Comparison of ENCODE assay signal across 17 mouse cellular contexts in genomic region chr5:110723543-110723942, GRCm38 (mm10).
"Had no signal": no experiment of that assay in that cellular context is flagged by ENCODE, and none has a peak within 500 bp of the region (broad histone marks: within the 10 kb centered on the region; RNA-seq: fewer than 3 reads in every experiment).

No protein-coding gene starts in this region.

- H3K9me3 ChIP-seq: liver, embryonic 13.5 days; liver, embryonic 15.5 days; megakaryocyte, embryonic 14.5 days; midbrain, embryonic 13.5 days; midbrain, embryonic 15.5 days; neural tube, embryonic 12.5 days; stomach, embryonic 15.5 days had no signal

- H3K27ac ChIP-seq: liver, embryonic 13.5 days; liver, embryonic 15.5 days; macrophage; midbrain, embryonic 13.5 days; midbrain, embryonic 15.5 days; neural tube, embryonic 12.5 days; stomach, embryonic 15.5 days; stomach, postnatal 0 days had no signal

- H3K27me3 ChIP-seq: liver, embryonic 13.5 days; liver, embryonic 15.5 days; megakaryocyte, embryonic 14.5 days; midbrain, embryonic 13.5 days; midbrain, embryonic 15.5 days; neural tube, embryonic 12.5 days; stomach, embryonic 15.5 days had no signal

- ATAC-seq: liver, postnatal 0 days; midbrain, embryonic 13.5 days; midbrain, embryonic 15.5 days had no signal

- H3K4me2 ChIP-seq: liver, embryonic 11.5 days; liver, embryonic 13.5 days; liver, embryonic 15.5 days; lung, embryonic 14.5 days; midbrain, embryonic 11.5 days; midbrain, embryonic 13.5 days; midbrain, embryonic 15.5 days; neural tube, embryonic 12.5 days; stomach, embryonic 15.5 days had no signal

- DNase-seq: liver, embryonic 13.5 days; liver, postnatal 0 days; lung, embryonic 14.5 days; right cerebral cortex, postnatal 14 days; thymus, adult 2 months; thymus, postnatal 25 days; thymus, postnatal 4 days had no signal

- H3K4me3 ChIP-seq: liver, embryonic 13.5 days; liver, embryonic 15.5 days; megakaryocyte, embryonic 14.5 days; midbrain, embryonic 13.5 days; midbrain, embryonic 15.5 days; neural tube, embryonic 12.5 days; stomach, embryonic 15.5 days had no signal

- H3K9ac ChIP-seq: liver, embryonic 13.5 days; liver, embryonic 15.5 days; liver, postnatal 0 days; lung, embryonic 14.5 days; midbrain, embryonic 13.5 days; midbrain, embryonic 15.5 days; neural tube, embryonic 12.5 days; stomach, embryonic 15.5 days had no signal

- H3K4me1 ChIP-seq: liver, embryonic 15.5 days; megakaryocyte, embryonic 14.5 days; midbrain, embryonic 13.5 days; midbrain, embryonic 15.5 days; neural tube, embryonic 12.5 days; stomach, embryonic 15.5 days had no signal
